Mouse (Mus musculus) erythroid progenitor cell, adult 5-6 weeks (primary cell): ENCODE results near the gene Olfr1085. TPM values are rescaled to one million over a fixed set of nuclear protein-coding genes. Genes with fewer than 3 reads are reported as not detected.
"Not testable (repeated sequence)": the region's sequence is repeated elsewhere in the genome, so short reads cannot be mapped to it uniquely, and the experiment has no call there.

Source experiments
- ATAC-seq: replicated peaks from 2 replicates; pipeline ENCODE4 v1.8.0; 2016; ENCODE audit warnings: moderate number of reproducible peaks, mild to moderate bottlenecking, moderate TSS enrichment, inconsistent platforms; ENCODE audit not compliant: poor library complexity, low FRiP score, severe bottlenecking
- total RNA-seq, 2 experiments: library from RNA; stranded (forward) in 1 of 2; stranded (reverse) in 1 of 2; fragments of 150-400 nt in 1 of 2; fragments of 186-747, 209-891 nt in 1 of 2; gene quantifications; 2 replicates each; pipeline versions ENCODE4 v1.2.3 to v1.2.4; 2015 to 2017; ENCODE audit warnings: low replicate concordance in 2 of 2

Olfr1085 gene
- total RNA-seq (2015; ENCODE audit: low replicate concordance) (not detected in 2 replicates), total RNA-seq (2017; ENCODE audit: low replicate concordance) (not detected in 2 replicates)

- ATAC-seq: no peak
These were observed at the start of gene Olfr1085 for GRCm38 (mm10) chr2:86661919-86662318. Gene Olfr1085, minus strand, starts transcription at chr2:86662019.

- ATAC-seq: no peak
These were observed 36.5 kb upstream of the Olfr1085 start, which contains the start of gene Olfr1087 for GRCm38 (mm10) chr2:86698295-86698694. Gene Olfr1087, minus strand, starts transcription at chr2:86698395.

GRCm38 (mm10) chr2:86679992-86680391 lies 18.2 kb upstream of the Olfr1085 start, which contains the start of gene Olfr1086:
Gene Olfr1086, minus strand, starts transcription at chr2:86680092.
- no peak for ATAC-seq

- ATAC-seq: not testable (repeated sequence)
These were observed 22.2 kb downstream of the Olfr1085 start, which contains the start of gene Olfr1084 for GRCm38 (mm10) chr2:86639625-86640024. Gene Olfr1084, minus strand, starts transcription at chr2:86639725.

Other genes starting within 250 kb of the Olfr1085 start
- gene Olfr1061, start 248.0 kb downstream of the Olfr1085 start, total RNA-seq (2015; ENCODE audit: low replicate concordance): not detected in 2 replicates
- gene Olfr1061, start 248.0 kb downstream of the Olfr1085 start, total RNA-seq (2017; ENCODE audit: low replicate concordance): not detected in 2 replicates
- gene Olfr1062, start 235.3 kb downstream of the Olfr1085 start, total RNA-seq (2015; ENCODE audit: low replicate concordance): not detected in 2 replicates
- gene Olfr1062, start 235.3 kb downstream of the Olfr1085 start, total RNA-seq (2017; ENCODE audit: low replicate concordance): not detected in 2 replicates
- gene Olfr1065, start 211.4 kb downstream of the Olfr1085 start, total RNA-seq (2015; ENCODE audit: low replicate concordance): not detected in 2 replicates
- gene Olfr1065, start 211.4 kb downstream of the Olfr1085 start, total RNA-seq (2017; ENCODE audit: low replicate concordance): not detected in 2 replicates
- gene Olfr1066, start 205.8 kb downstream of the Olfr1085 start, total RNA-seq (2015; ENCODE audit: low replicate concordance): not detected in 2 replicates
- not detected in 2 replicates for gene Olfr1066, start 205.8 kb downstream of the Olfr1085 start, total RNA-seq (2017; ENCODE audit: low replicate concordance)
- gene Olfr228, start 174.6 kb downstream of the Olfr1085 start, total RNA-seq (2015; ENCODE audit: low replicate concordance): not detected in 2 replicates
- gene Olfr228, start 174.6 kb downstream of the Olfr1085 start, total RNA-seq (2017; ENCODE audit: low replicate concordance): not detected in 2 replicates
- gene Olfr1076, start 153.6 kb downstream of the Olfr1085 start, total RNA-seq (2015; ENCODE audit: low replicate concordance): not detected in 2 replicates
- not detected in 2 replicates for gene Olfr1076, start 153.6 kb downstream of the Olfr1085 start, total RNA-seq (2017; ENCODE audit: low replicate concordance)
- gene Olfr1079, start 119.5 kb downstream of the Olfr1085 start, total RNA-seq (2015; ENCODE audit: low replicate concordance): not detected in 2 replicates
- gene Olfr1079, start 119.5 kb downstream of the Olfr1085 start, total RNA-seq (2017; ENCODE audit: low replicate concordance): not detected in 2 replicates
- gene Olfr1080, start 103.8 kb downstream of the Olfr1085 start, total RNA-seq (2015; ENCODE audit: low replicate concordance): not detected in 2 replicates
- not detected in 2 replicates for gene Olfr1080, start 103.8 kb downstream of the Olfr1085 start, total RNA-seq (2017; ENCODE audit: low replicate concordance)
- not detected in 2 replicates for gene Olfr1082, start 63.1 kb downstream of the Olfr1085 start, total RNA-seq (2015; ENCODE audit: low replicate concordance)
- not detected in 2 replicates for gene Olfr1082, start 63.1 kb downstream of the Olfr1085 start, total RNA-seq (2017; ENCODE audit: low replicate concordance)
- not detected in 2 replicates for gene Olfr1084, start 22.3 kb downstream of the Olfr1085 start, total RNA-seq (2015; ENCODE audit: low replicate concordance)
- not detected in 2 replicates for gene Olfr1084, start 22.3 kb downstream of the Olfr1085 start, total RNA-seq (2017; ENCODE audit: low replicate concordance)
- not detected in 2 replicates for gene Olfr1086, start 18.1 kb upstream of the Olfr1085 start, total RNA-seq (2015; ENCODE audit: low replicate concordance)
- gene Olfr1086, start 18.1 kb upstream of the Olfr1085 start, total RNA-seq (2017; ENCODE audit: low replicate concordance): not detected in 2 replicates
- not detected in 2 replicates for gene Olfr1087, start 36.4 kb upstream of the Olfr1085 start, total RNA-seq (2015; ENCODE audit: low replicate concordance)
- not detected in 2 replicates for gene Olfr1087, start 36.4 kb upstream of the Olfr1085 start, total RNA-seq (2017; ENCODE audit: low replicate concordance)
- gene Olfr1089, start 71.7 kb upstream of the Olfr1085 start, total RNA-seq (2015; ENCODE audit: low replicate concordance): not detected in 2 replicates
- not detected in 2 replicates for gene Olfr1089, start 71.7 kb upstream of the Olfr1085 start, total RNA-seq (2017; ENCODE audit: low replicate concordance)
- gene Olfr1090, start 97.0 kb upstream of the Olfr1085 start, total RNA-seq (2015; ENCODE audit: low replicate concordance): not detected in 2 replicates
- not detected in 2 replicates for gene Olfr1090, start 97.0 kb upstream of the Olfr1085 start, total RNA-seq (2017; ENCODE audit: low replicate concordance)
- gene Olfr1093, start 120.5 kb upstream of the Olfr1085 start, total RNA-seq (2015; ENCODE audit: low replicate concordance): not detected in 2 replicates
- gene Olfr1093, start 120.5 kb upstream of the Olfr1085 start, total RNA-seq (2017; ENCODE audit: low replicate concordance): not detected in 2 replicates
- gene Olfr141, start 148.0 kb upstream of the Olfr1085 start, total RNA-seq (2015; ENCODE audit: low replicate concordance): not detected in 2 replicates
- not detected in 2 replicates for gene Olfr141, start 148.0 kb upstream of the Olfr1085 start, total RNA-seq (2017; ENCODE audit: low replicate concordance)
- not detected in 2 replicates for gene Olfr1094, start 162.6 kb upstream of the Olfr1085 start, total RNA-seq (2015; ENCODE audit: low replicate concordance)
- gene Olfr1094, start 162.6 kb upstream of the Olfr1085 start, total RNA-seq (2017; ENCODE audit: low replicate concordance): not detected in 2 replicates
- not detected in 2 replicates for gene Olfr1095, start 189.7 kb upstream of the Olfr1085 start, total RNA-seq (2015; ENCODE audit: low replicate concordance)
- gene Olfr1095, start 189.7 kb upstream of the Olfr1085 start, total RNA-seq (2017; ENCODE audit: low replicate concordance): not detected in 2 replicates
- not detected in 2 replicates for gene Gm13723, start 212.8 kb upstream of the Olfr1085 start, total RNA-seq (2015; ENCODE audit: low replicate concordance)
- gene Gm13723, start 212.8 kb upstream of the Olfr1085 start, total RNA-seq (2017; ENCODE audit: low replicate concordance): not detected in 2 replicates
- gene Olfr1097, start 230.2 kb upstream of the Olfr1085 start, total RNA-seq (2015; ENCODE audit: low replicate concordance): not detected in 2 replicates
- not detected in 2 replicates for gene Olfr1097, start 230.2 kb upstream of the Olfr1085 start, total RNA-seq (2017; ENCODE audit: low replicate concordance)